Mouse (Mus musculus) midbrain, embryonic 15.5 days (tissue): ENCODE results near the gene Prcp. TPM values are rescaled to one million over a fixed set of nuclear protein-coding genes. Genes with fewer than 3 reads are reported as not detected.
A peak's percentile ranks its signal among the peaks of the same experiment; 100 is the strongest.
"Not testable (repeated sequence)": the region's sequence is repeated elsewhere in the genome, so short reads cannot be mapped to it uniquely, and the experiment has no call there.

ENCODE experiments used
- ATAC-seq: fragments of 200-750 bp; cut with Nextera tagmentation; replicated peaks from 2 replicates; pipeline ENCODE4 v1.8.0; 2017; ENCODE audit warnings: moderate TSS enrichment
- H3K27ac ChIP-seq: fragments of 300-500 bp; sonication (generic); 2 replicates; pipeline ENCODE4 v1.5.1; 2015; ENCODE audit warnings: mild to moderate bottlenecking, inconsistent platforms
- H3K27me3 ChIP-seq: fragments of 300-500 bp; sonication (generic); replicated peaks from 2 replicates; pipeline ENCODE4 v1.6.1; 2015; ENCODE audit warnings: inconsistent platforms
- H3K36me3 ChIP-seq: fragments of 300-500 bp; sonication (generic); replicated peaks from 2 replicates; pipeline ENCODE4 v1.6.1; 2015; ENCODE audit warnings: inconsistent platforms
- H3K4me1 ChIP-seq: fragments of 300-500 bp; sonication (generic); 2 replicates; pipeline ENCODE4 v1.6.1; 2015; ENCODE audit warnings: inconsistent platforms
- H3K4me2 ChIP-seq: fragments of 300-500 bp; sonication (generic); 2 replicates; pipeline ENCODE4 v1.6.1; 2015; ENCODE audit warnings: inconsistent platforms, mild to moderate bottlenecking, moderate library complexity
- H3K4me3 ChIP-seq: fragments of 300-500 bp; sonication (generic); 2 replicates; pipeline ENCODE4 v1.5.1; 2015; ENCODE audit warnings: mild to moderate bottlenecking, inconsistent platforms
- H3K9ac ChIP-seq: fragments of 300-500 bp; sonication (generic); 2 replicates; pipeline ENCODE4 v1.6.1; 2015; ENCODE audit warnings: mild to moderate bottlenecking, inconsistent platforms
- H3K9me3 ChIP-seq: fragments of 300-500 bp; sonication (generic); 2 replicates; pipeline ENCODE4 v1.6.1; 2016; ENCODE audit warnings: inconsistent platforms
- WGBS: fragments of 180-500 bp; shearing (Covaris S2); methylation state at CpG from one replicate; pipeline ENCODE4 v1.1.7; 2015; ENCODE audit warnings: mixed read lengths; 5-methylcytosine and 5-hydroxymethylcytosine counted together
- polyA plus RNA-seq: library from polyadenylated mRNA; unstranded; fragments of >200 nt; fragmentation: Nextera tagmentation; extraction: Ambion mirVana; gene quantifications from 2 replicates; pipeline ENCODE4 v1.2.1, GENCODE M21; 2015

The Prcp gene
- polyA plus RNA-seq, 1 experiment from 2014 or later, result 20.2 TPM

- no peaks in the 10 kb centered on the region for H3K4me1 ChIP-seq
- H3K4me3 ChIP-seq, result no peak overlapping the region
- H3K27me3 ChIP-seq, result no peaks in the 10 kb centered on the region
- 53% methylated on average over 2 of the region's 2 CpGs for WGBS
- no peaks in the 10 kb centered on the region for H3K36me3 ChIP-seq
- 0 out of 2 replicates have a peak, but pooled peaks have one; percentile 42 for ATAC-seq
- no peaks in the 10 kb centered on the region for H3K9me3 ChIP-seq
- no peak overlapping the region for H3K9ac ChIP-seq
- H3K4me2 ChIP-seq, result no peak overlapping the region
- H3K27ac ChIP-seq, result no peak overlapping the region
These were observed 22.8 kb downstream of the Prcp start for GRCm38 (mm10) chr7:92897021-92897420.

- 52% methylated on average over 7 of the region's 7 CpGs for WGBS
- no peak overlapping the region for H3K9ac ChIP-seq
- ATAC-seq, result peak; percentile 92
- no peaks in the 10 kb centered on the region for H3K9me3 ChIP-seq
- H3K4me1 ChIP-seq, result no peaks in the 10 kb centered on the region
- H3K27me3 ChIP-seq, result no peaks in the 10 kb centered on the region
- H3K27ac ChIP-seq, result no peak overlapping the region
- no peaks in the 10 kb centered on the region for H3K36me3 ChIP-seq
- H3K4me2 ChIP-seq, result no peak overlapping the region
- H3K4me3 ChIP-seq, result no peak overlapping the region
These were observed 29.2 kb downstream of the Prcp start for GRCm38 (mm10) chr7:92903360-92904038.

- H3K27ac ChIP-seq, H3K9ac ChIP-seq, H3K4me2 ChIP-seq, H3K27me3 ChIP-seq, H3K36me3 ChIP-seq, H3K9me3 ChIP-seq, H3K4me1 ChIP-seq, H3K4me3 ChIP-seq: not testable (repeated sequence)
- 0 out of 2 replicates have a peak, but pooled peaks have one; percentile 42 for ATAC-seq
- WGBS, result 66% methylated on average over 7 of the region's 7 CpGs
These were observed 30.0 kb downstream of the Prcp start for GRCm38 (mm10) chr7:92904285-92904684.

- no peak overlapping the region for H3K4me3 ChIP-seq
- no peak overlapping the region for H3K9ac ChIP-seq
- H3K27me3 ChIP-seq, result no peaks in the 10 kb centered on the region
- no peak overlapping the region for H3K27ac ChIP-seq
- no peak overlapping the region for H3K4me2 ChIP-seq
- no peaks in the 10 kb centered on the region for H3K36me3 ChIP-seq
- H3K9me3 ChIP-seq, result no peaks in the 10 kb centered on the region
- 75% methylated on average over 6 of the region's 6 CpGs for WGBS
- no peak for ATAC-seq
- no peaks in the 10 kb centered on the region for H3K4me1 ChIP-seq
These were observed 46.0 kb downstream of the Prcp start for GRCm38 (mm10) chr7:92920172-92920856.

- no peaks in the 10 kb centered on the region for H3K36me3 ChIP-seq
- H3K9me3 ChIP-seq, result no peaks in the 10 kb centered on the region
- no peak overlapping the region for H3K4me3 ChIP-seq
- no peak overlapping the region for H3K9ac ChIP-seq
- no peak for ATAC-seq
- no peaks in the 10 kb centered on the region for H3K4me1 ChIP-seq
- no peak overlapping the region for H3K27ac ChIP-seq
- 81% methylated on average over 2 of the region's 2 CpGs for WGBS
- H3K27me3 ChIP-seq, result no peaks in the 10 kb centered on the region
- no peak overlapping the region for H3K4me2 ChIP-seq
These were observed 46.5 kb downstream of the Prcp start for GRCm38 (mm10) chr7:92920857-92921172.

- H3K4me2 ChIP-seq, result no peak overlapping the region
- H3K4me1 ChIP-seq, result no peaks in the 10 kb centered on the region; the same call in 1 of the 2 replicates
- ATAC-seq, result no peak
- WGBS, result 85% methylated on average over 8 of the region's 8 CpGs
- H3K27ac ChIP-seq, result no peak overlapping the region
- no peak overlapping the region for H3K4me3 ChIP-seq
- H3K9me3 ChIP-seq, result no peaks in the 10 kb centered on the region
- H3K9ac ChIP-seq, result no peak overlapping the region
- H3K36me3 ChIP-seq, result no peaks in the 10 kb centered on the region
- 0 out of 2 replicates have a peak, but pooled peaks cover under 1% of the 10 kb centered on the region for H3K27me3 ChIP-seq
These were observed 58.5 kb downstream of the Prcp start for GRCm38 (mm10) chr7:92932792-92933191.

- H3K9ac ChIP-seq, H3K9me3 ChIP-seq, H3K4me1 ChIP-seq, H3K36me3 ChIP-seq, H3K27me3 ChIP-seq, H3K4me3 ChIP-seq, H3K4me2 ChIP-seq, H3K27ac ChIP-seq, ATAC-seq: not testable (repeated sequence)
- 60% methylated on average over 4 of the region's 4 CpGs for WGBS
These were observed 59.2 kb downstream of the Prcp start for GRCm38 (mm10) chr7:92933308-92933948.

- WGBS, result 15% methylated on average over 5 of the region's 5 CpGs
- Histone ChIP-seq H3K9ac (no peak overlapping the region), H3K36me3 (no peaks in the 10 kb centered on the region), H3K4me2 (no peak overlapping the region), H3K27me3 (0 out of 2 replicates have a peak, but pooled peaks cover 4% of the 10 kb centered on the region), H3K4me1 (no peaks in the 10 kb centered on the region; the same call in 1 of the 2 replicates), H3K4me3 (no peak overlapping the region), H3K27ac (no peak overlapping the region), H3K9me3 (no peaks in the 10 kb centered on the region)
- 0 out of 2 replicates have a peak, but pooled peaks have one; percentile 50 for ATAC-seq
These were observed 62.5 kb downstream of the Prcp start for GRCm38 (mm10) chr7:92936747-92937146.

- no peak for ATAC-seq
- no peak overlapping the region for H3K27ac ChIP-seq
- WGBS, result 26% methylated on average over 6 of the region's 6 CpGs
- no peak overlapping the region for H3K4me2 ChIP-seq
- 0 out of 2 replicates have a peak, but pooled peaks cover 4% of the 10 kb centered on the region for H3K27me3 ChIP-seq
- no peaks in the 10 kb centered on the region; the same call in 1 of the 2 replicates for H3K4me1 ChIP-seq
- H3K9ac ChIP-seq, result no peak overlapping the region
- H3K9me3 ChIP-seq, result no peaks in the 10 kb centered on the region
- no peaks in the 10 kb centered on the region for H3K36me3 ChIP-seq
- H3K4me3 ChIP-seq, result no peak overlapping the region
These were observed 63.7 kb downstream of the Prcp start for GRCm38 (mm10) chr7:92937955-92938354.

GRCm38 (mm10) chr7:92939776-92940175 lies 65.5 kb downstream of the Prcp start:
- 0 out of 2 replicates have a peak, but pooled peaks cover 4% of the 10 kb centered on the region for H3K27me3 ChIP-seq
- H3K27ac ChIP-seq, result no peak overlapping the region
- ATAC-seq, result no peak
- H3K4me1 ChIP-seq, result no peaks in the 10 kb centered on the region; the same call in 1 of the 2 replicates
- no peak overlapping the region for H3K4me2 ChIP-seq
- no peak overlapping the region for H3K9ac ChIP-seq
- H3K4me3 ChIP-seq, result no peak overlapping the region
- 72% methylated on average over 5 of the region's 5 CpGs for WGBS
- H3K36me3 ChIP-seq, result no peaks in the 10 kb centered on the region
- H3K9me3 ChIP-seq, result no peaks in the 10 kb centered on the region

GRCm38 (mm10) chr7:92950775-92951174 lies 76.5 kb downstream of the Prcp start:
- Histone ChIP-seq H3K9me3 (no peaks in the 10 kb centered on the region), H3K4me3 (no peak overlapping the region), H3K9ac (no peak overlapping the region), H3K27ac (no peak overlapping the region), H3K4me1 (no peaks in the 10 kb centered on the region), H3K4me2 (no peak overlapping the region), H3K27me3 (no peaks in the 10 kb centered on the region), H3K36me3 (no peaks in the 10 kb centered on the region)
- 71% methylated on average over 3 of the region's 3 CpGs for WGBS
- ATAC-seq, result no peak

GRCm38 (mm10) chr7:92952210-92952609 lies 77.9 kb downstream of the Prcp start:
- Histone ChIP-seq H3K9me3 (no peaks in the 10 kb centered on the region), H3K27me3 (no peaks in the 10 kb centered on the region), H3K4me1 (no peaks in the 10 kb centered on the region), H3K27ac (no peak overlapping the region), H3K36me3 (no peaks in the 10 kb centered on the region), H3K4me3 (no peak overlapping the region), H3K9ac (no peak overlapping the region), H3K4me2 (no peak overlapping the region)
- WGBS, result 89% methylated on average over 2 of the region's 2 CpGs
- no peak for ATAC-seq
